Mouse (Mus musculus) kidney, embryonic 14.5 days (tissue): Measurements from ENCODE around the gene Nop53. TPM values are rescaled to one million over a fixed set of nuclear protein-coding genes. Genes with fewer than 3 reads are reported as not detected.

ENCODE experiments used
- ATAC-seq: fragments of 200-750 bp; cut with Nextera tagmentation; 2 replicates; pipeline ENCODE4 v1.8.0; 2017; ENCODE audit warnings: moderate number of reproducible peaks, mild to moderate bottlenecking, moderate TSS enrichment, moderate library complexity; ENCODE audit not compliant: low FRiP score, low TSS enrichment
- H3K27ac ChIP-seq: fragments of 300-500 bp; sonication (generic); 2 replicates; pipeline ENCODE4 v1.5.1; 2014; ENCODE audit warnings: low read depth, mild to moderate bottlenecking, low read length, moderate library complexity, mixed read lengths
- H3K27me3 ChIP-seq: fragments of 300-500 bp; sonication (generic); 2 replicates; pipeline ENCODE4 v1.6.1; 2014; ENCODE audit warnings: mild to moderate bottlenecking, low read length; ENCODE audit not compliant: control insufficient read depth, insufficient read depth
- H3K36me3 ChIP-seq: fragments of 300-500 bp; sonication (generic); 2 replicates; pipeline ENCODE4 v1.6.1; 2014; ENCODE audit warnings: low read length, mixed read lengths; ENCODE audit not compliant: control insufficient read depth, insufficient read depth
- H3K4me1 ChIP-seq: fragments of 300-500 bp; sonication (generic); 2 replicates; pipeline ENCODE4 v1.6.1; 2014; ENCODE audit warnings: low read length, mixed read lengths; ENCODE audit not compliant: control insufficient read depth, insufficient read depth
- H3K4me2 ChIP-seq: fragments of 300-500 bp; sonication (generic); replicated peaks from 2 replicates; pipeline ENCODE4 v1.6.1; 2014; ENCODE audit warnings: low read depth, mild to moderate bottlenecking, low read length
- H3K4me3 ChIP-seq: fragments of 300-500 bp; sonication (generic); 2 replicates; pipeline ENCODE4 v1.5.1; 2014; ENCODE audit warnings: mild to moderate bottlenecking, low read length
- H3K9ac ChIP-seq: fragments of 300-500 bp; sonication (generic); 2 replicates; pipeline ENCODE4 v1.6.1; 2014; ENCODE audit warnings: low read depth, mild to moderate bottlenecking, low read length, moderate library complexity
- H3K9me3 ChIP-seq: fragments of 300-500 bp; sonication (generic); 2 replicates; pipeline ENCODE4 v1.6.1; 2016; ENCODE audit warnings: low read length; ENCODE audit not compliant: control insufficient read depth
- WGBS: fragments of 180-500 bp; shearing (Covaris S2); extraction: QIAGEN DNeasy Blood & Tissue Kit; methylation state at CpG from one replicate; pipeline ENCODE4 v1.1.7; 2014; 5-methylcytosine and 5-hydroxymethylcytosine counted together
- polyA plus RNA-seq: library from polyadenylated mRNA; unstranded; fragments of >200 nt; fragmentation: Nextera tagmentation; extraction: Ambion mirVana; gene quantifications from 2 replicates; pipeline ENCODE4 v1.2.1, GENCODE M21; 2014

The Nop53 gene
- polyA plus RNA-seq, 1 experiment from 2014 or later = 203 TPM

DNA sequence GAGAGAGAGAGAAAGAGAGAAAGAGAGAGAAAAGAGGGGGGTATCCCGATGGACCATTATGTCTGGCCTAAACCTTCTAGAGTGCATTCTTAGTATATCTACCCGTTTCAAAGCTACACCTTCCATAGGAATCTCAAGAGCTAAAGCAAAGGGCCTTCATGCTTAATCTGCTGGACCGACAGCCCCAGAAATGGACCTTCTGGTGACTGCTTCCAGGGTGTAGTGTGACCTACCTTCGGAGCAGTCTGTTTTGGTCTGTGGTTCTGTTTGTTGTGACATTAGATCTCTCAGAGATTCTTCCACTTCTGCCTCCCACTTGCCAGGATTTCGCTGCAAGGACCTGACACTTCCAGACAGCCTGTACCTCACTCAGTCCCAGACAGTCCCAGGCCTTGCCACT, 35.4 kb downstream of the Nop53 start:
- no peaks in the 10 kb centered on the region for H3K4me1 ChIP-seq
- no peak overlapping the region for H3K27ac ChIP-seq
- no peak for ATAC-seq
- H3K4me3 ChIP-seq = no peak overlapping the region
- no peaks in the 10 kb centered on the region for H3K27me3 ChIP-seq
- no peaks in the 10 kb centered on the region for H3K36me3 ChIP-seq
- 74% methylated on average over 5 of the region's 5 CpGs for WGBS
- H3K4me2 ChIP-seq = no peak overlapping the region
- H3K9me3 ChIP-seq = no peaks in the 10 kb centered on the region
- H3K9ac ChIP-seq = no peak overlapping the region

DNA sequence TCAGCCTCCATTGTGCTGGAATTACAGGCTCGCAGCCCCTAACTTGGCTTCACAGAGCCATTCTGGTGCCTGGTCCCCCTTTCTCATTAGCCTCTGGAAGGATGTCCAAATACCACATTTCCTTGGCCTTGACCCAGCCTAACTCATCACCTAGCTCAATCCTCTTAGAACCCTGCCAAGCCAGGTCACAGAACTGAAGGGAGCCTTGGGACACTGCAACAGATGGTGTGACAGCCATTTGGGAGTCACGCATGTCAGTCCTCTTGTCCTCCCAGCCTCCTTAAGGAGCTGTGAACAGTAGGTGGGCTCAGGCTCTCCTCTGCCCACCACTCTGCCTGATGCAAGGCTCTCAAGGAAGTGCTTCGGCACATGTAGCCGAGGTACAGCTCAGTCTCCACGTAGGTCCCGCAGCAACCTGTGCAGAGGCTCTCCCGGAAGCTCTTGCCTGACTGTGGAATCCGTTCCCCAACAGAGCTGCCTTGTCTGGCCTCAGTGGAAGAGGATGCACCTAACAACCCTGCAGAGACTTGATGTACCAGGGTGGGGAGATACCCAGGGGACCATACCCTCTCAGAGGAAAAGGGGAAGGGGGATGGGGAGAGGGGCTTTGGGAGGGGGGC, 37.8 kb downstream of the Nop53 start:
- H3K36me3 ChIP-seq = no peaks in the 10 kb centered on the region
- 76% methylated on average over 8 of the region's 8 CpGs for whole genome bisulfite sequencing
- H3K4me3 ChIP-seq = no peak overlapping the region
- H3K27ac ChIP-seq = no peak overlapping the region
- ATAC-seq = no peak
- H3K9ac ChIP-seq = no peak overlapping the region
- no peaks in the 10 kb centered on the region for H3K4me1 ChIP-seq
- no peaks in the 10 kb centered on the region for H3K27me3 ChIP-seq
- no peak overlapping the region for H3K4me2 ChIP-seq
- H3K9me3 ChIP-seq = no peaks in the 10 kb centered on the region

DNA sequence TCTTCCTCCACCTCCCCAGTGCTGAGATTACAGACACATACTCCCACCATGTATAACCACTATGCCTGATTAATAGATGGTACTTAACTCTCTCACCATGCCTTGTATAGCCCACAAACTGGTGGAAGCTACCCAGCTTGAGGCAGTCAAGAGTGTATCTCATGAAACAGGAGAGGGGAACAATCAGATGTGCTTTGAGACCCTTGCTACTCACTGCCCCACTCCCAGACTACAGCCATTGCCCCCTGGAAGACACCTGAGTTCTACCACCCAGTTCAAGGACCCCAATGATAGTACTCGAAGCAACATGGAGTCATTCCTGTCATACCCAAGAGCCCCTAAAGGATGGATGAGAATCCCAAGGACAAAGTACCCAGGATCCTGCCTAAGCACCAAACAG, 39.3 kb downstream of the Nop53 start:
- Histone ChIP-seq H3K9ac (no peak overlapping the region), H3K27ac (no peak overlapping the region), H3K4me3 (no peak overlapping the region), H3K9me3 (no peaks in the 10 kb centered on the region), H3K4me1 (no peaks in the 10 kb centered on the region), H3K4me2 (no peak overlapping the region), H3K27me3 (no peaks in the 10 kb centered on the region), H3K36me3 (no peaks in the 10 kb centered on the region)
- no peak for ATAC-seq
- 76% methylated on average over 1 of the region's 1 CpGs for WGBS

DNA sequence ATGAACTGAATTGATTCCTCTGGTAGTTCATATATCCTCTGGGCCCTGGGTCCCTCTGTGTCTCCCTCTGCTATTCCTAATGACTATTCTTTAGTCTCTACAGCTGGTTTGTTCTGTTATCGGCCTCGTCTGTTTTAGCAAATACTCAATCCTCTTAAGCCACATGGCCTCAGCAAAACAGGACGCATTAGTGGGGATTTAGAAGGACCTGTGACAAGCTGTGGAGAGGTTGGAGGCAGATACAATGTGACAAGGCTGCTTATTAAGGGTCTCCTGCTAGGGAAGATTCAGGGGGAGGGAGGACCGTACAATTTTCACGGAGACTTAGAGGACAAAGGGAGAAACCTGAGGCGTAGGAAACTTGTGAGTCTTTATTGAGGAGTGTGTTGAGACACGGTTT, 40.0 kb downstream of the Nop53 start:
- ATAC-seq = no peak
- WGBS = 86% methylated on average over 7 of the region's 7 CpGs

DNA sequence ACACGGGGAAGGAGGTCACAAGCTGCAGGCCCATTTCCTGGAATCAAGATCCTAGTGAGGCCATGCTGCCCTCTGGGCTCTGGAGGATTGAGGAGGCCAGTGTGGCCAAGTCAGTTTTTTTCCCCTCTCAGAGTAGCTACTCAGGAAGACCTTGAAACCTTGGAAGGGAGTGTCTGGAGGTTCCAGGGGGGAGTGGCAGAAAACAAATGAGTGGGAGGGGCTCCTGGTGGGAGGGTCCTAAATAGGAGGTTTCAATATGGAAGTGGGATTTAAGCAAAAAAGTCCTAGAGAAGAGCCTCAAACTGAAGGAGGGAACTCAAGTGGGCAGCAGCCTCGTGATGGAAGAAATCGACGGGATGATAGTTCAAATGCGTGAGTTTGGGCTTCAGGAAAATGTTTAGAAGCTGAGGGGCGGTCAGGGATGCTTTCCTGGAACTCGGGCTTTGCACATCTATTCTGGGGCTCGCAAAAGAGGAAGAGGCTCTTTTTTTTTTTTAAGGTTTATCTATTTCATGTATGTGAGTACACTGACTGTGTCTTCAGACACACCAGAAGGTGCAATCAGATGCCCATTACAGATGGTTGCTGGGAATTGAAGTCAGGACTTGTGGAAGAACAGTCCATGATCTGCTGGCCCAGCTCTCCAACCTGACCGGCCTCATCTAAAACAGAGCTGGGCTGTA, 44.4 kb downstream of the Nop53 start:
- Histone ChIP-seq H3K4me1 (no peaks in the 10 kb centered on the region), H3K4me2 (no peak overlapping the region), H3K4me3 (no peak overlapping the region), H3K36me3 (no peaks in the 10 kb centered on the region), H3K27me3 (no peaks in the 10 kb centered on the region), H3K9me3 (no peaks in the 10 kb centered on the region), H3K9ac (no peak overlapping the region), H3K27ac (no peak overlapping the region)
- no peak for ATAC-seq
- 83% methylated on average over 9 of the region's 9 CpGs for WGBS

More for the DNA sequence above, 40.0 kb downstream of the Nop53 start:
- Histone ChIP-seq H3K9ac (no peak overlapping the region), H3K36me3 (no peaks in the 10 kb centered on the region), H3K4me2 (no peak overlapping the region), H3K4me1 (no peaks in the 10 kb centered on the region), H3K27me3 (no peaks in the 10 kb centered on the region), H3K9me3 (no peaks in the 10 kb centered on the region), H3K4me3 (no peak overlapping the region), H3K27ac (no peak overlapping the region)

DNA sequence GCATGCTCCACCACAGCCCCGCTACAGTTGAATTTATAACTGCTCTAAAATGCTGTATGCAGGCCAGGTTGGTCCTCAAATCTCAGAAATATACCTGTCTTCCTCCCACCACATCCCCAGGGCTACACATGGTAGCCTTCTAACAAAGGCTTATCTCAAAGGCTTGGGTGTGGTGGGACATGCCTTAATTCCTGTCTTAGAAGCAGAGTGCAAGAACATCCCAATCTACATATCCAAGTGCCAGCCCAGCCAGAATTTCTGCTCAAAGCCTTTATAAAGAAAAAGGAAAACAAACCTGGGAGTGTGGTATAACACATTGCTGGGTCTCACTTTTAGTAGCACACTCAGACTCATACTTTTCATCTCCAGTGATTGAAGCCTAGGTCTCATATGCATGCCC, 51.6 kb downstream of the Nop53 start:
- Histone ChIP-seq H3K9me3 (no peaks in the 10 kb centered on the region), H3K4me2 (no peak overlapping the region), H3K4me3 (no peak overlapping the region), H3K27ac (no peak overlapping the region), H3K36me3 (no peaks in the 10 kb centered on the region), H3K27me3 (no peaks in the 10 kb centered on the region), H3K4me1 (no peaks in the 10 kb centered on the region), H3K9ac (no peak overlapping the region)
- WGBS = 74% methylated on average over 1 of the region's 1 CpGs
- no peak for ATAC-seq

Other genes with a start within 250 kb of the Nop53 start
- gene Obox5, start 195.9 kb downstream of the Nop53 start, polyA plus RNA-seq = not detected in 2 replicates
- not detected in 2 replicates for gene Obox6, start 106.4 kb downstream of the Nop53 start, polyA plus RNA-seq
- gene Crx, start 66.1 kb downstream of the Nop53 start, polyA plus RNA-seq = not detected in 2 replicates
- not detected in 2 replicates for gene Crxos, start 63.5 kb downstream of the Nop53 start, polyA plus RNA-seq
- 811 and 907 TPM in 2 replicates for gene Selenow, start 23.7 kb downstream of the Nop53 start, polyA plus RNA-seq
- 17.7 and 22.3 TPM in 2 replicates for gene Ehd2, start 21.5 kb upstream of the Nop53 start, polyA plus RNA-seq
- 6.9 and 10.0 TPM in 2 replicates for gene Bicra, start 101.8 kb upstream of the Nop53 start, polyA plus RNA-seq
- gene Zfp541, start 115.7 kb upstream of the Nop53 start, polyA plus RNA-seq = 0.04 and 0.07 TPM in 2 replicates
- gene Napa, start 152.4 kb upstream of the Nop53 start, polyA plus RNA-seq = 179 and 188 TPM in 2 replicates
- gene Kptn, start 173.8 kb upstream of the Nop53 start, polyA plus RNA-seq = 25.1 and 29.2 TPM in 2 replicates
- 0.21 and 0.24 TPM in 2 replicates for gene Slc8a2, start 183.8 kb upstream of the Nop53 start, polyA plus RNA-seq
- 26.1 and 28.0 TPM in 2 replicates for gene Meis3, start 229.0 kb upstream of the Nop53 start, polyA plus RNA-seq